Mouse (Mus musculus): ENCODE results near the gene Spsb3. TPM values are rescaled to one million over a fixed set of nuclear protein-coding genes. Genes with fewer than 3 reads are reported as not detected.

Gene Spsb3
- total RNA-seq, 2 experiments from 2014 or later: 58.6 to 63.3 TPM

- DNase-seq (ENCODE audit: extremely low spot score in 1 of 2, low spot score in 2 of 2): no peak
Measured at GRCm38 (mm10) chr17:24891321-24891720, 4.9 kb downstream of the Spsb3 start.

GRCm38 (mm10) chr17:24892785-24893184 is 6.3 kb downstream of the Spsb3 start:
- no peak overlapping the region for H3K4me3 ChIP-seq
- TF ChIP-seq CTCF (IDR thresholded peaks at IDR 0.05): no peak
- intact Hi-C loops (cut with DNase I): no loop called here
- H3K27ac ChIP-seq: no peak overlapping the region
- DNase-seq (ENCODE audit: extremely low spot score in 1 of 2, low spot score in 2 of 2): no peak

More at GRCm38 (mm10) chr17:24891321-24891720, 4.9 kb downstream of the Spsb3 start:
- TF ChIP-seq CTCF (IDR thresholded peaks at IDR 0.05): no peak
- no peak overlapping the region for H3K27ac ChIP-seq
- intact Hi-C loops (cut with DNase I): no loop called here
- no peak overlapping the region for H3K4me3 ChIP-seq

GRCm38 (mm10) chr17:24893276-24893675 is 6.8 kb downstream of the Spsb3 start:
- TF ChIP-seq CTCF (IDR thresholded peaks at IDR 0.05): no peak
- no peak for DNase-seq (ENCODE audit: extremely low spot score in 1 of 2, low spot score in 2 of 2)
- intact Hi-C loops (cut with DNase I): no loop called here
- Histone ChIP-seq H3K27ac (no peak overlapping the region), H3K4me3 (no peak overlapping the region)

GRCm38 (mm10) chr17:24894061-24894994 is 7.9 kb downstream of the Spsb3 start:
- DNase-seq (ENCODE audit: extremely low spot score in 1 of 2, low spot score in 2 of 2): no peak
- peak overlapping the region; percentile 56 for H3K4me3 ChIP-seq
- intact Hi-C loops (cut with DNase I): no loop called here
- H3K27ac ChIP-seq: peak overlapping the region; percentile 94
- TF ChIP-seq CTCF (IDR thresholded peaks at IDR 0.05): no peak

- intact Hi-C loops (cut with DNase I): no loop called here
- H3K4me3 ChIP-seq: peak within 1 kb of the TSS; percentile 56
- peak; percentile 81 to 84 for DNase-seq (ENCODE audit: extremely low spot score in 1 of 2, low spot score in 2 of 2)
- peak within 1 kb of the TSS; percentile 94 for H3K27ac ChIP-seq
- no peak for TF ChIP-seq CTCF (IDR thresholded peaks at IDR 0.05)
Measured at GRCm38 (mm10) chr17:24894995-24895547, 8.6 kb downstream of the Spsb3 start, which contains the start of the genes Eme2 and Mrps34. Gene Eme2, minus strand, starts transcription at chr17:24895087. Gene Mrps34, plus strand, starts transcription at chr17:24895116.

GRCm38 (mm10) chr17:24895571-24896240 is 9.3 kb downstream of the Spsb3 start:
- intact Hi-C loops (cut with DNase I): no loop called here
- no peak for TF ChIP-seq CTCF (IDR thresholded peaks at IDR 0.05)
- peak overlapping the region; percentile 56 for H3K4me3 ChIP-seq
- peak overlapping the region; percentile 94 for H3K27ac ChIP-seq
- DNase-seq (ENCODE audit: extremely low spot score in 1 of 2, low spot score in 2 of 2): no peak

- DNase-seq (ENCODE audit: extremely low spot score in 1 of 2, low spot score in 2 of 2): peak; percentile 69 to 76
- peak within 1 kb of the TSS; percentile 94 for H3K27ac ChIP-seq
- peak within 1 kb of the TSS; percentile 56 for H3K4me3 ChIP-seq
- TF ChIP-seq CTCF (IDR thresholded peaks at IDR 0.05): no peak; the same call in none of the 2 replicates
- intact Hi-C loops (cut with DNase I): no loop called here
Measured at GRCm38 (mm10) chr17:24896241-24896992, 10.0 kb downstream of the Spsb3 start, which contains the start of gene Nme3. Gene Nme3, plus strand, starts transcription at chr17:24896500.

- no peak for TF ChIP-seq CTCF (IDR thresholded peaks at IDR 0.05)
- peak overlapping the region; percentile 56 for H3K4me3 ChIP-seq
- peak overlapping the region; percentile 94 for H3K27ac ChIP-seq
- intact Hi-C loops (cut with DNase I): no loop called here
- no peak for DNase-seq (ENCODE audit: extremely low spot score in 1 of 2, low spot score in 2 of 2)
Measured at GRCm38 (mm10) chr17:24896993-24897269, 10.5 kb downstream of the Spsb3 start.

- intact Hi-C loops (cut with DNase I): no loop called here
- Histone ChIP-seq H3K4me3 (peak overlapping the region; percentile 56), H3K27ac (peak overlapping the region; percentile 57)
- no peak for DNase-seq (ENCODE audit: extremely low spot score in 1 of 2, low spot score in 2 of 2)
- no peak for TF ChIP-seq CTCF (IDR thresholded peaks at IDR 0.05)
Measured at GRCm38 (mm10) chr17:24897600-24897999, 11.2 kb downstream of the Spsb3 start.

- intact Hi-C loops (cut with DNase I): no loop called here
- no peak for TF ChIP-seq CTCF (IDR thresholded peaks at IDR 0.05)
- Histone ChIP-seq H3K4me3 (no peak overlapping the region), H3K27ac (peak overlapping the region; percentile 57)
- no peak for DNase-seq (ENCODE audit: extremely low spot score in 1 of 2, low spot score in 2 of 2)
Measured at GRCm38 (mm10) chr17:24898041-24898854, 11.8 kb downstream of the Spsb3 start.

Data from left cerebral cortex, adult 2 months (tissue).